Mouse (Mus musculus) c-Kit-positive CD71-negative TER-119-negative erythroid progenitor cells, embryonic 14.5 days (primary cell): ENCODE data around the gene Tctn1.
"Not testable (repeated sequence)": the region's sequence is repeated elsewhere in the genome, so short reads cannot be mapped to it uniquely, and the experiment has no call there.

Experiments
- DNase-seq: peaks from one replicate; pipeline ENCODE4 v3.0.0-alpha.2; 2013; ENCODE audit warnings: low read depth

Tctn1 gene

DNA sequence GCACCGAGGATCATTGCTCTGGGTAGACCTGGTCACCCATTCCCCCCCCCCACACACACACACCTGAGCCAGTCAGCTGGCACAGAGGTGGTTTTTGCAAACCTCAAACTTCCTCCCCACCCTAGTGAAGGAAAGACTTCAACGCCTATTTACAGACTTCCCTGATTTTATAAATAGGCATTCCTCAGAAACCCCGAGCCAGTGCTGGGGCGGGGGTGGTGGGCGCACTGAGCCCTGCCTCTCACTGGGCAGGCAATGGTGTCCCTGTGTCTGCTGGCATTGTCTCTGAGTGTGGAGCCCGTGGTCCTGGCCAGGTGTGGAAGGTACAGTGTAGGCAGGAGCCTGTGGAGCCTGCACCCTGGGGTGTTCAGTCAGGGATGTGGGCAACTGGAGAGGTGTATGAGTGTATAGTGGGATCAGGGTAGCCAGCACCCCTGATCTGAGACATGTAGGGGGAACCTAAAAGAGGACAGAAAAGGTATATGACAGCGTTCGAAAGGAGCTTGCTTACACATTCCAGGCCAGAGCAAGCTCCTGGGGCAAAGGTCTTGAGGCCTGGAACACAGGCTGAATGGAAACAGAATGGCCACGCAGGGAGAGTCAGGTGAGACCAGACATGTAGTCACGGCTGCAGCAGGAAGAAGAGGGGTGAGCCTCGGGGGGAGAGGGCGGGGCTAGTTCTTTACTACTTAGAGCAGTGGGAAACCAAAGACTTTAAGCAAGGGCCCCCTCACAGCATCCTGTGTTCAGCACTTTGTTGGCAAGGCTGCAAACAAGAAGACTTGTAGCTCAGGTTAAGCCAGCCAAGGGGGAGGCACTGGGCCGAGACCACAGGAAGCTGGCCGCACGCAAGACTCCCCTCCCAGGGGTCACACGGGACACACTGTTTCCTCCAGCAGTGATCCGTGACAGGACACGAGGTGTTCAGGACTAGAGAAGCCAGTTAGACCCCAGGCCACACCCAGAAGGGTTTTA is 44.3 kb downstream of the Tctn1 start:
- no peak for DNase-seq

DNA sequence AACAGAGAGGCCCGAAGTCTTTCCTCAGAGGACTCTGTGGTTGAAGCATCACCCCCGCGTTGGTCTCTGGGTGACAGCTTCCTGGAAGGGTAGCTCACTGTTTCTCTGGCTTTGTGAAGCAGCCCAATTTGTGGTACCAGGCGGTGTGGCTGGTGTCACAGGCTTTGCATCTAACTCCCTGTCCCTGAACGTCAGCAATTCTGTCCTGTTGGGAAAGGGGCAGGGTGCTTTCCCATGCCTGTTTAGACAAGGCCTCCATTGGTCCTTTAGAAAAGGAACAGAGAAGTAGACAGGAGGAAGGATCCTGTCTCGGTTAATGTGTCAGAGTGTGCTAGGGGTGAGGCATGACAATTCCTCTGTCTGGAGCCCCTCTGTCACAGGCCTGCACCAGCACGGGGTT is 45.3 kb downstream of the Tctn1 start:
- no peak for DNase-seq

DNA sequence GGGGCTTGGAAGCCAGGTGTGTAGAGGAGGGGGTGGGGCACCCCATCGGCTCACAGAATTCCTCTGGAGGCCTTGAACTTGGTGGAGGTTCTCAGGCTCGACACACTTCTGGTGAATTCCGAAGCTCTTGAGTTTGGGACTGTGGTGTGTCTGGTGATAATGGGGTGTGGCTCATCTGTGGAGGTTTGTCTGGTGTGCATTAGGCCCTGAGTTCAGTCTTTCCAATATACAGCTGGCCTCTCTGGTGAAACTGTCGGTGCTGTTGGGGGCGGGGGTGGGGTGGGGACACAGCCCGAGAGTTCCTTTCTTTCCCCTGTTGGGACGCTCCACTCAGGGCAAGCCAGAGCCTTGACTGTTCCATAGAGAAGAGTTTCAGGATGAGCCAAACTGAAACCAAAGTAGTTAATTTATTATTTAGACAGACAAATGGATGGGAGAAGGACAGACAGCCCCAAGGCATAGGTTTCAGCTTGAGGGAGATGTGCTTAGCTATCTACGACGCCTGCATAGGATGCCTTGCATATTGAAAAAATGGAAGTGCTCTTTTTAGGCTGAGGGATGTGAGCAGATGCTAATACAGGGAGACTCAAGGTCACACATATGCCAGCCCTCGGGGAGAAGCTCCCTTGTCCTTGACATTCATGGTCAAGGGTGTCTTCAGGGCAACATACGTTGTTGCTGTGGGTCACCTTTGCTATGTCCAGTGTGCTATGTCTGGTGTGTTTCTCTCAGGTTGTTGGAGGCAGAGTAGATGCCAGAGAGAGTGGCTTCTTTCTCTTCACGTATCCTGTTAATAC is 46.0 kb downstream of the Tctn1 start:
- no peak for DNase-seq

- no peak for DNase-seq
Observed at GRCm38 (mm10) chr5:122217636-122218035, 46.6 kb downstream of the Tctn1 start.

- DNase-seq = no peak
Observed at GRCm38 (mm10) chr5:122213861-122214260, 50.4 kb downstream of the Tctn1 start.

GRCm38 (mm10) chr5:122212820-122213219 is 51.4 kb downstream of the Tctn1 start:
- DNase-seq = not testable (repeated sequence)

- DNase-seq = no peak
Observed at GRCm38 (mm10) chr5:122212125-122212524, 52.1 kb downstream of the Tctn1 start.

DNA sequence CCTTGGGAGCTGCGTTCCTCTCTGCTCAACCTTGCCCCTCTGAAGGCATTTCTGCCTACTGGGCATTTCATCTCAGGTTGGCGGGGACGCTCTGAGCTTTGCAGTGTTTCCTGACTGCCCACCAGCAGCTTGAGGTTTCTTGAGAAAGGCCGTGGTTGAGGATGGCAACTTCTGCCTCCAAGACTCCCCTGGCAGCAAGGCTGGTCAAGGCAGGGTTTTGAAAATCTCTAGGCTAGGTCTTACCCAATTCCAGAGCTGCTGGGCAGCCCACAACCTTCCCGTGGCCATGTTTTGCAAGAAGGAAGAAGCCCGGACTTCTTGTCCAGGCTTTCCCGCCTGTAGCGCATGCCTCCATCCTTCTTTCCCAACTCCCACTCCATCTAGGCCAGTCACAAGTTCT is 53.4 kb downstream of the Tctn1 start:
- no peak for DNase-seq

- no peak for DNase-seq
Observed at GRCm38 (mm10) chr5:122209591-122210368, 54.5 kb downstream of the Tctn1 start.

DNA sequence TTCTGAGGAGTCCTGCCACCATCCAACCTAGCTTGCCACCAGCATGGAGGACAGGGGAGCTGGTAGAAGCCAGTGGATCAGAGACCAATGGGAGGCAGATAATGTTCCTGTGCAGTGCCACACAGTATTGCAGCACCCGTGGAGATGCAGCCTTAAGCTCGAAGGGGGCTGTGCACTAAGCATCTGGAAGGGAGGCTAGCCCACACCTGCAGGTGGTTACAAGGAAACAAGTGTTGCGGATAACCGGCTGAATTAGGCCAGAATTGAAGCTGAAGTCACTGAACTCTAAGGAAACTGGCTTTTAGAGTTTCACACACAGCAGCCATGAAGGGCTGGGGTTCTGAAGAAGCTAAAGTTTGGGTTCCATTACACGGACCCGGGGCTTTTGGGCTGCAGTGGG is 55.4 kb downstream of the Tctn1 start:
- no peak for DNase-seq

DNA sequence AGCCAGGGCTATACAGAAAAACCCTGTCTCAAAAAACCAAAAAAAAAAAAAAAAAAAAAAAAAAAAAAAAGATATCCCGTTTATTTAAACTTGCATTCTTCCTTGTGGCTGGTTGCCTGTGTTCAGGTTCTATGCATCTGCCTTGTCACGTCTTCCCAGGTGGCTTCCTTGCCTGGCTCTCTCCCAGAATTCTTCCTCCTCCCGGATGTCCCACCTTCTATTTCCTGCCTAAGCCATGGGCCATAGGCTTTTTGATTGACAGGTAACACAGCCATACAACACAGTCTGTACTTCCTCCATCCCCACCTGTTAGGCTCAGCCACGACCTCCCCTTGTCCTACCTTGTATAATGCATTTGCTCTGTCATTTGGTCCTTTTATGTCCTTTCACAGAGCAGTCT is 57.8 kb downstream of the Tctn1 start, which contains the start of gene Hvcn1:
Hvcn1 (plus strand) TSS at position 330 of the 400 bp plus-strand sequence.
- no peak for DNase-seq

GRCm38 (mm10) chr5:122204180-122204579 is 60.1 kb downstream of the Tctn1 start:
- no peak for DNase-seq

- DNase-seq = no peak
Observed at GRCm38 (mm10) chr5:122201904-122202303, 62.4 kb downstream of the Tctn1 start.

GRCm38 (mm10) chr5:122200872-122201271 is 63.4 kb downstream of the Tctn1 start:
- no peak for DNase-seq

DNA sequence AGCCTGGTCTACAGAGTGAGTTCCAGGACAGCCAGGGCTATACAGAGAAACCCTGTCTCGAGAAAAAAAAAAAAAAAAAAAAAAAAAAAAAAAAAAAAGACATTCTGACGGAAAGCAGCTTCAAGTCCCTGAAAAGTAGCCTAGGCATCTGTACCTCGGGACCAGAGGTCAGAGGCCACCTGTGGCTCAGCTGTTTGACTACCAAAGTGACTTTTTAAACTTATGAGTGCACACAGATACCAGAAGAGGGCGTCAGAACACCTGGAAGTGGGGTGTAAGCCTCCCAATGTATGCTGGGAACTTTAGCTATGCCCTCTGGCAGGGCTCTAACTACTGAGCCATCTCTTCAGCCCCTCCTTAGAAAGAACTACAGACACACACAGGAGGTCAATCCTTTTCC is 71.9 kb downstream of the Tctn1 start:
- DNase-seq = no peak

- DNase-seq = no peak
Observed at GRCm38 (mm10) chr5:122191269-122192063, 72.8 kb downstream of the Tctn1 start.

- DNase-seq = no peak
Observed at GRCm38 (mm10) chr5:122190465-122190864, 73.8 kb downstream of the Tctn1 start.

- DNase-seq = no peak
Observed at GRCm38 (mm10) chr5:122189115-122189514, 75.1 kb downstream of the Tctn1 start.
